Mouse (Mus musculus): ENCODE results near the gene Serinc2.

DNA sequence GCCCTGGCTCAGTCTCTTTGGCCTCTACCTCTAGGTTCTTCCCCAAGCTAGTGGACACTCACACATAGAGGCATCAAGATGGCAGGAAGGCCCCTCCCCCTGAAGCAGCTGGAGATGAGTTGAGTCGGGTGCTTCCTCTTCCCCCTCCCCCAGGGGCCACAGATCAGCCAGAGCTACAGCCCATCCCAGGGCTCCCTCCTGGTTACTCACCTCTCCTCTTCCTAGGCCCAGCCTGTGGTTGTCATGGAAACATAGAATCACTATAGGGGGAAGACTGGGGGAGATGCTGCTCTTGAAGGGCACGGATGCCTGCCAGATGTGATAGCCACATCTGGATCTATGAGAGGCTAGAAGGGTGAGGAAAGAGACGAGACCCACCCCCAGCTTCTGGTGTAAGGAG is 25.7 kb upstream of the Serinc2 start:
- no peak for TF ChIP-seq GATA1 (IDR thresholded peaks at IDR 0.05; ENCODE audit: low read length)
- TF ChIP-seq TAL1 (IDR thresholded peaks at IDR 0.05; ENCODE audit: low read length) = no peak
